Mouse (Mus musculus) liver, embryonic 11.5 days (tissue): ENCODE measurements around the gene Zfp524. TPM values are rescaled to one million over a fixed set of nuclear protein-coding genes. Genes with fewer than 3 reads are reported as not detected.
A peak's percentile ranks its signal among the peaks of the same experiment; 100 is the strongest.

Experiments
- ATAC-seq: fragments of 200-750 bp; cut with Nextera tagmentation; replicated peaks from 2 replicates; pipeline ENCODE4 v1.8.0; 2017; ENCODE audit warnings: moderate number of reproducible peaks, mild to moderate bottlenecking, moderate TSS enrichment, moderate library complexity; ENCODE audit not compliant: low FRiP score
- DNase-seq: peaks from one replicate; pipeline ENCODE4 v3.0.0-alpha.2; 2017; ENCODE audit warnings: low spot score
- H3K27ac ChIP-seq: fragments of 300-500 bp; sonication (generic); 2 replicates; pipeline ENCODE4 v1.5.1; 2014; ENCODE audit warnings: mild to moderate bottlenecking, low read depth, low read length, control low read depth
- H3K27me3 ChIP-seq: fragments of 300-500 bp; sonication (generic); replicated peaks from 2 replicates; pipeline ENCODE4 v1.6.1; 2014; ENCODE audit warnings: low read length, mixed read lengths; ENCODE audit not compliant: control insufficient read depth, insufficient read depth
- H3K36me3 ChIP-seq: fragments of 300-500 bp; sonication (generic); 2 replicates; pipeline ENCODE4 v1.6.1; 2014; ENCODE audit warnings: mild to moderate bottlenecking, low read length, moderate library complexity, mixed read lengths; ENCODE audit not compliant: control insufficient read depth, insufficient read depth
- H3K4me1 ChIP-seq: fragments of 300-500 bp; sonication (generic); replicated peaks from 2 replicates; pipeline ENCODE4 v1.6.1; 2014; ENCODE audit warnings: low read length, mixed read lengths; ENCODE audit not compliant: control insufficient read depth, insufficient read depth
- H3K4me2 ChIP-seq: fragments of 300-500 bp; sonication (generic); 2 replicates; pipeline ENCODE4 v1.6.1; 2014; ENCODE audit warnings: mild to moderate bottlenecking, control low read depth, moderate library complexity
- H3K4me3 ChIP-seq: fragments of 300-500 bp; sonication (generic); 2 replicates; pipeline ENCODE4 v1.5.1; 2014; ENCODE audit warnings: low read depth, low read length, control low read depth
- H3K9ac ChIP-seq: fragments of 300-500 bp; sonication (generic); 2 replicates; pipeline ENCODE4 v1.6.1; 2014; ENCODE audit warnings: low read depth, low read length, control low read depth
- H3K9me3 ChIP-seq: fragments of 300-500 bp; sonication (generic); 2 replicates; pipeline ENCODE4 v1.6.1; 2016; ENCODE audit warnings: low read length, inconsistent platforms, mixed read lengths; ENCODE audit not compliant: control insufficient read depth
- WGBS: fragments of 180-500 bp; shearing (Covaris S2); extraction: QIAGEN DNeasy Blood & Tissue Kit; methylation state at CpG from one replicate; pipeline ENCODE4 v1.1.7; 2014; 5-methylcytosine and 5-hydroxymethylcytosine counted together
- polyA plus RNA-seq: library from polyadenylated mRNA; unstranded; fragments of >200 nt; fragmentation: Nextera tagmentation; extraction: Ambion mirVana; gene quantifications from 2 replicates; pipeline ENCODE4 v1.2.1, GENCODE M21; 2014

The Zfp524 gene
- 13.9 and 14.0 TPM in 2 replicates for polyA plus RNA-seq

DNA sequence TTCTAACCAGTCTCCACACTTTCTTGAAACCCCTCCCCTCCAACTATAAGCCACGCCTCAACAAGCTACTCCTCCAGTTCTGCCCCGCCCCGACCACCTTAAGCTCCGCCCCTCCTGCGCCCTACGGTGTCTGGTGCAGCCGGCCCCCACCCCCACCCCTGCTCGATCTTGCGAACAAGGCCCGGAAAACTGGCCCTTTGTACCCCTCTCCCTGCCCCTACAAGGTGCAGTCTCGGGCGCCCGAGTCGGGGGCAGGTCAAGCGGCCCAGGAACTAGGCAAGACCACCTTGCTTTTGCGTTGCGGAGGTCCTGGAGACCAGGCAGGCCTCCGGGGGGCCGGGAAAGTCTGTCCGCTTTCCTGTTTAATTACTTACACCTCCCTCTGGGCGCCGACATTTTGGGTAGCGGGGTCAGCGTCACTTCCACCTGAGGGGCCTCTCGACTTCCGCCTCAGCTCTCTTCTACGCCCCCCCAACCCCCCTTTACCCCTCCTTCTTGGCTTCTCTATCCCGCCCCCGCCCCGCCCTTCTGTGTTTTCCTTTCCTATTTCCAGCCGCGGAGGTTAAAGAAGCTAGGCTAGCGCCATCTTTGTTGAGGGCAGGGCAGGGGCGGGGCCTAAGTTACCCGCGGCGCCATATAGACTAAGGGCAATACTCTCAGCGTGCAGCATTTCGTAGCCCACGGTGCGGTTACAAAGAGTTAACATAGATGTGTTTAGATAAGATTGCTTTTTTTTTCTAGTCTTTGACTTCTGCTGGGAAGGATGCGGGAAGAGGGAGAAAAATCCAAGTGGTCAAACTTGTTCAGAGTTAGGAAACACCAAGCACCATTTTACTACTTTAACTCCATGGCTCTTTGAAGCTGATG lies at the start of gene Zfp524, which contains the start of gene Fiz1:
Zfp524 (plus strand) TSS at position 165 of the 867 bp plus-strand sequence.
Fiz1 (minus strand) TSS at position 447 of the 867 bp plus-strand sequence.
- H3K27ac ChIP-seq = peak within 1 kb of the TSS; percentile 99
- peaks cover 17% of the 10 kb centered on the region for H3K4me1 ChIP-seq
- H3K27me3 ChIP-seq = no peaks in the 10 kb centered on the region
- peaks cover 40% of the 10 kb centered on the region for H3K36me3 ChIP-seq
- ATAC-seq (peak; percentile 79), DNase-seq (peak; percentile 94)
- peak within 1 kb of the TSS; percentile 93 for H3K9ac ChIP-seq
- H3K4me3 ChIP-seq = peak within 1 kb of the TSS; percentile 75
- peak within 1 kb of the TSS; percentile 90 for H3K4me2 ChIP-seq
- under 1% methylated on average over 42 of the region's 42 CpGs for WGBS
- no peaks in the 10 kb centered on the region for H3K9me3 ChIP-seq

DNA sequence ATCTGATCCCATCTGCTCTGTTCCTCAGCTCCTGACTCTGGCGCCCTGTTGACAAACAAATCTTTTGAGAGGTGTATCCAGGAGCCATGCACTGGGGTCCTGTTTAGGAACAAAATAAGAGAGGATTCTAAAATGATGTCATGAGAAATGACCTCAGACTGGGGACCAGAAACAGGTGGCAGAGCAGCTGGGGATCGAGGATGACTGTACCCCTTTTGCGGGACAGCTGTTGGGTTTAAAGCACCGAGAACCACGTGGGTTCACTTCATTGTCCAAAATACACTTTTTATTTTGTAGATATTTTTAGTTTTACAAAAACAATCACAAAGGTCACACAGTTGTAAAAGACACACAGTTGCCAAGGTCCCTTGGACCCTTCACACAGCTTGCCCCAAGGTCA lies 49.2 kb upstream of the Zfp524 start:
- H3K4me2 ChIP-seq = no peak overlapping the region
- ATAC-seq = no peak
- 76% methylated on average over 5 of the region's 5 CpGs for WGBS
- H3K4me3 ChIP-seq = no peak overlapping the region
- H3K27me3 ChIP-seq = no peaks in the 10 kb centered on the region
- no peak overlapping the region for H3K9ac ChIP-seq
- H3K36me3 ChIP-seq = no peaks in the 10 kb centered on the region
- no peak for DNase-seq
- H3K27ac ChIP-seq = no peak overlapping the region
- H3K4me1 ChIP-seq = no peaks in the 10 kb centered on the region
- H3K9me3 ChIP-seq = no peaks in the 10 kb centered on the region

GRCm38 (mm10) chr7:4971068-4971467 lies 43.1 kb upstream of the Zfp524 start, which contains the start of gene Sbk3:
Gene Sbk3 (minus strand): TSS chr7:4971168.
- no peak within 1 kb of the TSS for H3K4me2 ChIP-seq
- no peak within 1 kb of the TSS for H3K27ac ChIP-seq
- no peaks in the 10 kb centered on the region for H3K4me1 ChIP-seq
- DNase-seq (no peak), ATAC-seq (no peak)
- H3K27me3 ChIP-seq = no peaks in the 10 kb centered on the region; the same call in 1 of the 2 replicates
- 38% methylated on average over 6 of the region's 6 CpGs for whole genome bisulfite sequencing
- H3K9me3 ChIP-seq = no peaks in the 10 kb centered on the region
- H3K4me3 ChIP-seq = no peak within 1 kb of the TSS
- H3K36me3 ChIP-seq = no peaks in the 10 kb centered on the region
- no peak within 1 kb of the TSS for H3K9ac ChIP-seq

GRCm38 (mm10) chr7:4971710-4972109 lies 42.5 kb upstream of the Zfp524 start:
- Histone ChIP-seq H3K4me2 (no peak overlapping the region), H3K9ac (no peak overlapping the region), H3K4me3 (no peak overlapping the region), H3K9me3 (no peaks in the 10 kb centered on the region), H3K27ac (no peak overlapping the region), H3K27me3 (no peaks in the 10 kb centered on the region; the same call in 1 of the 2 replicates), H3K4me1 (no peaks in the 10 kb centered on the region), H3K36me3 (no peaks in the 10 kb centered on the region)
- ATAC-seq (no peak), DNase-seq (no peak)
- 35% methylated on average over 7 of the region's 7 CpGs for WGBS

GRCm38 (mm10) chr7:4972321-4973047 lies 41.7 kb upstream of the Zfp524 start:
- no peak overlapping the region for H3K4me2 ChIP-seq
- H3K4me3 ChIP-seq = no peak overlapping the region
- no peaks in the 10 kb centered on the region for H3K4me1 ChIP-seq
- WGBS = 56% methylated on average over 18 of the region's 18 CpGs
- H3K9ac ChIP-seq = no peak overlapping the region
- ATAC-seq (no peak), DNase-seq (no peak)
- no peak overlapping the region for H3K27ac ChIP-seq
- H3K36me3 ChIP-seq = no peaks in the 10 kb centered on the region
- no peaks in the 10 kb centered on the region for H3K9me3 ChIP-seq
- H3K27me3 ChIP-seq = no peaks in the 10 kb centered on the region; the same call in 1 of the 2 replicates

GRCm38 (mm10) chr7:4975455-4975854 lies 38.8 kb upstream of the Zfp524 start:
- Histone ChIP-seq H3K36me3 (no peaks in the 10 kb centered on the region), H3K4me3 (no peak overlapping the region), H3K9me3 (no peaks in the 10 kb centered on the region), H3K9ac (no peak overlapping the region), H3K4me2 (no peak overlapping the region), H3K27me3 (no peaks in the 10 kb centered on the region; the same call in 1 of the 2 replicates), H3K4me1 (no peaks in the 10 kb centered on the region), H3K27ac (no peak overlapping the region)
- DNase-seq = no peak
- 0 out of 2 replicates have a peak, but pooled peaks have one; percentile 39 for ATAC-seq
- 46% methylated on average over 4 of the region's 4 CpGs for WGBS

GRCm38 (mm10) chr7:4976832-4977231 lies 37.4 kb upstream of the Zfp524 start:
- 84% methylated on average over 7 of the region's 7 CpGs for WGBS
- no peak for DNase-seq
- Histone ChIP-seq H3K27ac (no peak overlapping the region), H3K36me3 (no peaks in the 10 kb centered on the region), H3K27me3 (no peaks in the 10 kb centered on the region), H3K9ac (no peak overlapping the region), H3K9me3 (no peaks in the 10 kb centered on the region), H3K4me2 (no peak overlapping the region), H3K4me3 (no peak overlapping the region), H3K4me1 (no peaks in the 10 kb centered on the region)
- ATAC-seq = no peak

DNA sequence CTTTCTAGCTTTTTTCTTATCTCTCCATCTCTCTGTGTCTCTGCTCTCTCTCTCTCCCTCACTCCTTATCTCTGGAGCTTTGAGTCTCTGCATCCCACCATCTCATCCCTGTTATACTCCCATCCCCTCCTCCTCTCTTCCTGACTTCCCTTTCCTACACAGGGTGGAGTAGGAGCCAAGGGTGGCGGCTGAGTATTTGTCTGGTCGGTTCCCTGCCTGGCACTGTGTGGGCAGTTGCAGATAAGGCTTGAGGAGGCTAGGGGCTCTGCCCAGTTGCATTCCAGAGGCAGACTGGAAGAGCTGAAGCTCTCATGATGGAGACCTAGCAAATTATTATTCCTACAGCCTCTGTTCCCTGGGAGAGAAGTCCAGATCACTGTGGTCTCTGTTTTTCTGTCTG lies 26.0 kb upstream of the Zfp524 start:
- Histone ChIP-seq H3K4me3 (no peak overlapping the region), H3K27ac (no peak overlapping the region), H3K27me3 (peaks cover 15% of the 10 kb centered on the region), H3K4me2 (no peak overlapping the region), H3K4me1 (no peaks in the 10 kb centered on the region), H3K36me3 (peaks cover 4% of the 10 kb centered on the region; the same call in 1 of the 2 replicates), H3K9me3 (no peaks in the 10 kb centered on the region), H3K9ac (no peak overlapping the region)
- DNase-seq (no peak), ATAC-seq (no peak)
- WGBS = 47% methylated on average over 2 of the region's 2 CpGs
